Mouse (Mus musculus): ENCODE results near the gene Arpc3.

DNA sequence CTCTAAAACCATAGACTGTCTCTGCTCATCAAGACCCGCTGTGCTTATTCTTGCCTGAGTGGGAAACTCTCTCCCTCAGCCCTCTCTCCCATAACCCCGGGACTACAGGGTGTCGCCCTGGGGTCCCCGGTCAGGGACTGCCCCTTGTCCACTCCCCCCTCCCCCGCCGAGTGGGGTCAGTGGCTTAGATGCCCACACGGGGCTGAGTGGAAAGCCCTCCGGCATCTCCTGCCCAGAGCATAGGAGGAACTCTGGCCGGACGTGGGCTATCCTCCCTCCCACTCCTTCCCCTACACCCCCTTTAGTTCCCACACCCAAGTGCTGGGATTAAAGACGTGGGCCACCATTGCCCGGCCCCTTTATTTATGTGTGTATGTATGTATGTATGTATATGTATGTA, 23.8 kb downstream of the Arpc3 start:
- TF ChIP-seq CTCF (IDR thresholded peaks at IDR 0.05; ENCODE audit: insufficient read depth, low read length) (no peak), POLR2A (IDR thresholded peaks at IDR 0.05; ENCODE audit: borderline replicate concordance, extremely low read depth, low read depth, low read length) (no peak)

All from lung, adult 2 months (tissue).